Mouse (Mus musculus): Measurements from ENCODE around the gene Kdm5c.
"Not testable (repeated sequence)": the region's sequence is repeated elsewhere in the genome, so short reads cannot be mapped to it uniquely, and the experiment has no call there.

The Kdm5c gene

GRCm38 (mm10) chrX:152284746-152285145, 51.9 kb downstream of the Kdm5c start:
- DNase-seq (ENCODE audit: low read depth, low spot score): no peak

- not testable (repeated sequence) for DNase-seq (ENCODE audit: low read depth, low spot score)
These were observed 54.2 kb downstream of the Kdm5c start for GRCm38 (mm10) chrX:152287026-152287425.

- no peak for DNase-seq (ENCODE audit: low read depth, low spot score)
These were observed 73.4 kb downstream of the Kdm5c start for GRCm38 (mm10) chrX:152306224-152306623.

- no peak for DNase-seq (ENCODE audit: low read depth, low spot score)
These were observed 74.6 kb downstream of the Kdm5c start for GRCm38 (mm10) chrX:152307371-152307770.

GRCm38 (mm10) chrX:152307942-152308341, 75.1 kb downstream of the Kdm5c start:
- DNase-seq (ENCODE audit: low read depth, low spot score): no peak

- no peak for DNase-seq (ENCODE audit: low read depth, low spot score)
These were observed 87.7 kb downstream of the Kdm5c start for GRCm38 (mm10) chrX:152320535-152320934.

- DNase-seq (ENCODE audit: low read depth, low spot score): no peak
These were observed 90.0 kb downstream of the Kdm5c start for GRCm38 (mm10) chrX:152322776-152323175.

- DNase-seq (ENCODE audit: low read depth, low spot score): no peak
These were observed 90.8 kb downstream of the Kdm5c start for GRCm38 (mm10) chrX:152323584-152323983.
